10 mouse cellular contexts compared by ENCODE assay signal in genomic region chr15:12366072-12366469, GRCm38 (mm10). TPM values are rescaled to one million over a fixed set of nuclear protein-coding genes. Genes with fewer than 3 reads are reported as not detected.
DNase-seq lines count a peak whose midpoint lies in the region; ATAC-seq lines count a peak whose summit lies in the region.
"Had no signal": no experiment of that assay in that cellular context is flagged by ENCODE, and none has a peak within 500 bp of the region (broad histone marks: within the 10 kb centered on the region; RNA-seq: fewer than 3 reads in every experiment).

No protein-coding gene starts in this region.

- peak overlapping the region; percentile 62 for H3K27ac ChIP-seq in hindbrain, embryonic 11.5 days (ENCODE audit: low read depth, low read length)

- H3K27me3 ChIP-seq in hindbrain, embryonic 11.5 days (ENCODE audit: control insufficient read depth, insufficient read depth, low read length): no peaks in the 10 kb centered on the region
- H3K27me3 ChIP-seq: Patski had no signal

- no peak overlapping the region for H3K4me2 ChIP-seq in hindbrain, embryonic 11.5 days (replicated peaks; ENCODE audit: low read depth, low read length)
- H3K4me2 ChIP-seq: lung, embryonic 14.5 days had no signal

- H3K9me3 ChIP-seq in hindbrain, embryonic 11.5 days (ENCODE audit: control insufficient read depth, low read length): no peaks in the 10 kb centered on the region

- H3K4me3 ChIP-seq in hindbrain, embryonic 11.5 days (ENCODE audit: low read depth, low read length): no peak overlapping the region

- WGBS in hindbrain, embryonic 11.5 days: 31% methylated on average over 3 of the region's 3 CpGs

- no peak overlapping the region for H3K9ac ChIP-seq in hindbrain, embryonic 11.5 days (ENCODE audit: low read depth, low read length)
- H3K9ac ChIP-seq: lung, embryonic 14.5 days had no signal

- H3K4me1 ChIP-seq in hindbrain, embryonic 11.5 days (replicated peaks; ENCODE audit: control insufficient read depth, insufficient read depth, low read length): peaks cover 8% of the 10 kb centered on the region

- DNase-seq in brain, adult 2 months (ENCODE audit: low read depth, low spot score): peak; percentile 93
- DNase-seq in cerebellum, postnatal 14 days: peak; percentile 81
- peak; percentile 77 for DNase-seq in hindbrain, embryonic 11.5 days (ENCODE audit: low spot score)
- peak; percentile 57 to 61 for DNase-seq in left cerebral cortex, postnatal 36 days (ENCODE audit: low spot score in 2 of 2)
- peak; percentile 63 for DNase-seq in right cerebral cortex, postnatal 25 days
- no peak for DNase-seq in urinary bladder, adult 18-20 months (ENCODE audit: low spot score in 2 of 2)
- DNase-seq in gastrocnemius, postnatal 25 days: no peak
- no peak for DNase-seq in heart, postnatal 36 days
- DNase-seq: lung, embryonic 14.5 days had no signal

- H3K36me3 ChIP-seq in hindbrain, embryonic 11.5 days (ENCODE audit: control insufficient read depth, insufficient read depth, low read length): no peaks in the 10 kb centered on the region

- peak; percentile 89 for ATAC-seq in hindbrain, embryonic 11.5 days (ENCODE audit: low FRiP score)
- ATAC-seq: Patski had no signal

- intact Hi-C loops in left cerebral cortex, postnatal 36 days (cut with DNase I): no loop called here
- intact Hi-C loops in heart, postnatal 36 days (cut with DNase I): no loop called here

RNA-seq across cellular contexts. Expression of gene 1810049J17Rik, which starts 44.4 kb away (rescaled TPM):
- 1.0 TPM in 1 of 2 replicates, not detected in the other for polyA plus RNA-seq in hindbrain, embryonic 11.5 days (2014; fragmentation: Nextera tagmentation; extraction: Ambion mirVana)
- 1 to 10 TPM; 1.0 to 1.1 TPM for total RNA-seq in left cerebral cortex, postnatal 36 days (2021)
- under 1 TPM in 1 of 2 experiments, not detected in 1; 0.91 TPM for total RNA-seq in gastrocnemius, postnatal 25 days (2021)
- total RNA-seq in heart, postnatal 36 days (2021): 1 to 10 TPM in 1 of 2 experiments, under 1 TPM in 1; 0.65 to 1.2 TPM

RNA-seq across cellular contexts. Expression of gene Golph3, which starts 44.8 kb away (rescaled TPM):
- polyA plus RNA-seq in hindbrain, embryonic 11.5 days (2014; fragmentation: Nextera tagmentation; extraction: Ambion mirVana): 110 TPM in 2 replicates
- total RNA-seq in left cerebral cortex, postnatal 36 days (2021): 100 to 1,000 TPM; 106 to 114 TPM
- 10 to 100 TPM; 65.3 to 70.8 TPM for total RNA-seq in gastrocnemius, postnatal 25 days (2021)
- 10 to 100 TPM; 81.7 to 83.7 TPM for total RNA-seq in heart, postnatal 36 days (2021)

Comparison
In these comparisons a context has a peak if more than half of its experiments do, and no peak if none do; other contexts are left out.
1. DNase-seq: peak in brain, adult 2 months (single experiment), cerebellum, postnatal 14 days (2 of 2), hindbrain, embryonic 11.5 days (single experiment), left cerebral cortex, postnatal 36 days (2 of 2) and right cerebral cortex, postnatal 25 days (single experiment); none in urinary bladder, adult 18-20 months (0 of 2), gastrocnemius, postnatal 25 days (single experiment) and heart, postnatal 36 days (0 of 2).